Mouse (Mus musculus) urinary bladder, postnatal 25 days (tissue): ENCODE results near the gene Olfr873.
"Not testable (repeated sequence)": the region's sequence is repeated elsewhere in the genome, so short reads cannot be mapped to it uniquely, and the experiment has no call there.

ENCODE experiments used
- DNase-seq: peaks from one replicate; pipeline ENCODE4 v3.0.0; 2022; ENCODE audit warnings: low spot score

Olfr873 gene

DNA sequence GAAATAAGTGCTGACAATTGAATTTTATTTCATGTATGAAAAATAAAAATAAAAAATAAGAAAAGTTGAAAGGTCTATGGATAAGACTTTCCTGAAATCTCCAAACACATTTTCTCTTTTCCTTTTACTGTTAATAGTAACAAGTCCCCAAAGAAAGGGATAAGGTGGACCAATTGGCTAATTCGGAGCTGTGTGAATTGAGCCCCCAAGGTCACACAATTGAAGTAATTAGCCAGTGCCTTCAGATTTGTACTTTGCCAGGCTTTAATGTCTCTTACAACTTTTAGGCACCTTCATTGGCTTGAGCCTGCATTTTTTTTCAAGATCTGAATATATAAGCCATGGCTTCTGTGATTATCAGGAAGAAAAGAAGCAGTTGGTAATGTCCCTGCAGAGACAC lies at the start of gene Olfr873:
Gene Olfr873 (plus strand): TSS at position 301 of the 400 bp plus-strand sequence.
- no peak for DNase-seq

DNA sequence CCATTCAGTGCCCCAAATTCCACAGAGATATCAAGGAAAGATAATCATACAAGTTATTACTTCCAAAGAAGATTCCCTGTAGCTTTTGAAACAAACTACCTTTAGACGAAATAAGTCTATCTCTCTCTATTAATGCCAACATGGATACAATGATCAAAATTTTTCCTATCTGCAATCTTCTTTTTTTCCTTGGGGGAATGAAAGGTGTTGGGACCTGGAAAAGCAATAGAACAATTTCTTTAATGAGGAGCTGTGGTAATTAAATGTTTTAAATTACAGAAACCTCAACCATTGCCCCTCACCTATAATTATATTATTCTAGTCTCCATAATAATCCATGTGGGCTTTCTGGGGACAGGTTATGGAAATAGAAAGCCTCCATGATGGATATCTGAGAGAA lies 16.3 kb upstream of the Olfr873 start, which contains the start of gene Olfr39:
Gene Olfr39 (plus strand): TSS at position 301 of the 400 bp plus-strand sequence.
- DNase-seq, result no peak

DNA sequence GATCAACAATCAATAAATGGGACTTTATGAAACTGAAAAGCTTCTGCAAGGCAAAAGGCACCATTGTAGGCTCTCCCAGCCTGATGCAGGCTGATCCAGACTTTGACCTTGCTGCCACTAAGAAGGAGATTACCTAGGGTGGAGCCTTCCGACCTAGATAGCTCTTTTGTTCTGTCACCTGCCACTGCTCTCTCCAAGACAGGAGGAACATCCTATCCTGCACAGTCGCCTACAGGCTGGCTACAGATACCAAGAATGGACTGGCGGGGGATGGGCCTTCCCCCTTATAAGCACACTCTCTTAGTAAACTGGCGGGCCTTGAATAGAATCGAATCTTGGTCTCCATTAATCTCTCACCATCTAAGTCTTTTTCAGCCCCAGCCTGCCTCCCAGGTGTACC lies 2.8 kb upstream of the Olfr873 start:
- DNase-seq, result not testable (repeated sequence)

- no peak for DNase-seq
Observed at GRCm38 (mm10) chr9:20335994-20336393, 37.7 kb downstream of the Olfr873 start, which contains the start of gene Olfr18. TSS of gene Olfr18 (minus strand) at chr9:20336094.

DNA sequence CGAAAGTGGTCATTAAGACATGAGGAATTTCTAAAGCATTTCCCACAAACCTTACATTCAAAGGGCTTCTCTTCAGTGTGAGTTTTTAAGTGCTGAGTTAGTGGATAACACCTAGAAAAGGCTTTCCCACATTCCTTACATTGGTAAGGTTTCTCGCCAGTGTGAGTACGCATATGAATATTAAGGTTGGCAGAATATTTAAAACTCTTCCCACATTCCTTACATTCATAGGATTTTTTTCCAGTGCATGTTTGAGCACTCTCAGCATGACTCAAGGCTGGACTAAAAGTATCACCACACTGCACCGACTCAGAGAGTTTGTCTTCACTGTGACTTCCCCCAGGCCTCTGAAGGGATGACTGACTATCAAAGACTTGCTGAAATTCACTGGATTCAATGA lies 50.2 kb downstream of the Olfr873 start:
- no peak for DNase-seq
